Mouse (Mus musculus) limb, embryonic 11.5 days (tissue): ENCODE measurements at regions not wholly inside any gene's neighbourhood (a gene's known extent, or its start where the extent isn't known, plus 50 kb on each side); places are given as distances from the start of the nearest gene placed in this dataset.
"Not testable (repeated sequence)": the region's sequence is repeated elsewhere in the genome, so short reads cannot be mapped to it uniquely, and the experiment has no call there.

Source experiments
- ATAC-seq: fragments of 200-750 bp; cut with Nextera tagmentation; 2 replicates; pipeline ENCODE4 v1.8.0; 2017; ENCODE audit warnings: low read depth; ENCODE audit not compliant: insufficient number of reproducible peaks, low FRiP score, low TSS enrichment
- DNase-seq: peaks from one replicate; pipeline ENCODE4 v3.0.0-alpha.2; 2015; ENCODE audit warnings: low spot score
- H3K27ac ChIP-seq: fragments of 300-500 bp; sonication (generic); replicated peaks from 2 replicates; pipeline ENCODE4 v1.5.1; 2014; ENCODE audit warnings: low read depth, mild to moderate bottlenecking, low read length
- H3K27me3 ChIP-seq: fragments of 300-500 bp; sonication (generic); 2 replicates; pipeline ENCODE4 v1.6.1; 2014; ENCODE audit warnings: mild to moderate bottlenecking, low read length, mixed read lengths; ENCODE audit not compliant: control insufficient read depth, insufficient read depth
- H3K36me3 ChIP-seq: fragments of 300-500 bp; sonication (generic); 2 replicates; pipeline ENCODE4 v1.6.1; 2014; ENCODE audit warnings: mild to moderate bottlenecking, low read length, moderate library complexity, mixed read lengths; ENCODE audit not compliant: control insufficient read depth, insufficient read depth
- H3K4me1 ChIP-seq: fragments of 300-500 bp; sonication (generic); 2 replicates; pipeline ENCODE4 v1.6.1; 2014; ENCODE audit warnings: low read length, mixed read lengths; ENCODE audit not compliant: control insufficient read depth, insufficient read depth
- H3K4me2 ChIP-seq: fragments of 300-500 bp; sonication (generic); 2 replicates; pipeline ENCODE4 v1.6.1; 2014; ENCODE audit warnings: low read depth, mild to moderate bottlenecking, moderate library complexity; ENCODE audit not compliant: severe bottlenecking
- H3K4me3 ChIP-seq: fragments of 300-500 bp; sonication (generic); 2 replicates; pipeline ENCODE4 v1.5.1; 2014; ENCODE audit warnings: low read depth, low read length
- H3K9ac ChIP-seq: fragments of 300-500 bp; sonication (generic); 2 replicates; pipeline ENCODE4 v1.6.1; 2014; ENCODE audit warnings: mild to moderate bottlenecking, low read length
- H3K9me3 ChIP-seq: fragments of 300-500 bp; sonication (generic); 2 replicates; pipeline ENCODE4 v1.6.1; 2016; ENCODE audit warnings: low read length; ENCODE audit not compliant: control insufficient read depth
- WGBS: fragments of 180-500 bp; shearing (Covaris S2); extraction: QIAGEN DNeasy Blood & Tissue Kit; methylation state at CpG from one replicate; pipeline ENCODE4 v1.1.7; 2014; 5-methylcytosine and 5-hydroxymethylcytosine counted together

GRCm38 (mm10) chr4:105718080-105718479 is 71.6 kb upstream of the Gm12728 start:
- H3K27me3 ChIP-seq, result no peaks in the 10 kb centered on the region
- H3K4me3 ChIP-seq, result no peak overlapping the region
- H3K4me2 ChIP-seq, result no peak overlapping the region
- no peaks in the 10 kb centered on the region for H3K9me3 ChIP-seq
- H3K4me1 ChIP-seq, result no peaks in the 10 kb centered on the region
- DNase-seq, result no peak
- no peak for ATAC-seq
- 73% methylated on average over 5 of the region's 5 CpGs for WGBS
- no peak overlapping the region for H3K9ac ChIP-seq
- no peaks in the 10 kb centered on the region for H3K36me3 ChIP-seq
- H3K27ac ChIP-seq, result no peak overlapping the region

DNA sequence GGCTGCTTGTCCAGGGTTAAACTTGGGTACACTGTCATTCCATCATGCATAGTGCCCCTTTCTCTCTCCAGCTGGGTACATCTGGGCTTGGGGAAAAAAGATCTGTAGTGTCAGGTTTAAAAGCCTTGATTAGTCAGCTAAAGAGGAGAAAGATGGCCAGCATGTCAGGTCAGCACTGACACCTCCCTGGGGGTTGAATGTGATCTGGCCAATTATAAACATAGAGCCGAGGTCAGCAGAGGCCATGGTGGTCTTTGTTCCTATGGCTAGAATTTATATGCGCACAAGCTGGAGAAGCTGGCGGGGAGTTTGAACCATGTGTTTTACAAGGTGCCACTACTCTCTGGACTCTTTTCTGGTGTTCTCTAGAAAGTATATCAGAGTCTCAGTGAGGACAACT is 61.0 kb upstream of the Gm12728 start:
- ATAC-seq (no peak), DNase-seq (no peak)
- H3K9ac ChIP-seq, result no peak overlapping the region
- no peaks in the 10 kb centered on the region for H3K27me3 ChIP-seq
- no peak overlapping the region for H3K4me2 ChIP-seq
- no peaks in the 10 kb centered on the region for H3K36me3 ChIP-seq
- H3K4me1 ChIP-seq, result no peaks in the 10 kb centered on the region
- no peaks in the 10 kb centered on the region for H3K9me3 ChIP-seq
- H3K27ac ChIP-seq, result no peak overlapping the region
- WGBS, result 46% methylated on average over 3 of the region's 3 CpGs
- no peak overlapping the region for H3K4me3 ChIP-seq

DNA sequence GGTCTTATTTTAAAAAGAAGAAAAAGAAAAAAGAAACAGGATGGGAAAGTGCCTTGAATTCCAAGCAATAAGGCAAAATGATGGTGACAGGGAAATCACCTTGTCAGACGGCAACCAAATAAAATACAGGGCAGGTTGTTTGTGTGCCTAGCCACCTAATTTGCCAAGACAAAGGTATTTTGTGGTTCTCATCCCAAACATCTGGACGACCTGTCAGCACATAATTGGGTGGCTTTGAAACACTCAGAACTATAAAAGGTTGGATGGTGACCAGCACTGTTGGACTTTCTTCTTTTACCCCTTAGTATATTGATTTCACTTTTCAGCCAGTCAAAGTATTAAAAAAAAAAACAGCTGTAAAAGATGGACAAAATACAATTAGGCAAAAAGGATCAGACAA is 58.8 kb upstream of the Gm12728 start:
- 18% methylated on average over 2 of the region's 2 CpGs for WGBS
- DNase-seq (peak; percentile 46), ATAC-seq (no peak)
- Histone ChIP-seq H3K27me3 (no peaks in the 10 kb centered on the region), H3K9me3 (no peaks in the 10 kb centered on the region), H3K36me3 (no peaks in the 10 kb centered on the region), H3K4me2 (no peak overlapping the region), H3K4me1 (no peaks in the 10 kb centered on the region), H3K4me3 (no peak overlapping the region), H3K27ac (no peak overlapping the region), H3K9ac (no peak overlapping the region)

GRCm38 (mm10) chr4:105735116-105735515 is 54.6 kb upstream of the Gm12728 start:
- not testable (repeated sequence) for DNase-seq, H3K36me3 ChIP-seq, H3K27me3 ChIP-seq, ATAC-seq, H3K4me3 ChIP-seq, H3K9ac ChIP-seq, H3K4me1 ChIP-seq, H3K27ac ChIP-seq, H3K9me3 ChIP-seq, H3K4me2 ChIP-seq
- WGBS, result 96% methylated on average over 6 of the region's 9 CpGs
